Mouse (Mus musculus): ENCODE measurements around the gene Ptms.

- TF ChIP-seq GATA1 (IDR thresholded peaks at IDR 0.05; ENCODE audit: borderline replicate concordance, low read length) (no peak), FLI1 (IDR thresholded peaks at IDR 0.05; ENCODE audit: low read length) (no peak)
These were observed 16.8 kb upstream of the Ptms start for GRCm38 (mm10) chr6:124936681-124937080.
